ENCODE assay signal across 12 mouse cellular contexts in genomic region chr2:32294348-32294747, GRCm38 (mm10). TPM values are rescaled to one million over a fixed set of nuclear protein-coding genes. Genes with fewer than 3 reads are reported as not detected.
DNase-seq lines count a peak whose midpoint lies in the region; ATAC-seq and TF ChIP-seq lines count a peak whose summit lies in the region.
"Had no signal": no experiment of that assay in that cellular context is flagged by ENCODE, and none has a peak within 500 bp of the region (broad histone marks: within the 10 kb centered on the region; RNA-seq: fewer than 3 reads in every experiment).

No protein-coding gene starts in this region.

- DNase-seq in liver, adult 2 months (ENCODE audit: extremely low read depth, low read depth, low spot score): peak; percentile 64
- DNase-seq in liver: no peak
- peak; percentile 62 to 81 for DNase-seq in cerebellum, adult 2 months
- peak; percentile 82 for DNase-seq in gastrocnemius, postnatal 25 days
- peak; percentile 75 for DNase-seq in heart, postnatal 4 days
- no peak for DNase-seq in kidney, postnatal 10 days
- DNase-seq: embryo, embryonic 11 days had no signal

- H3K36me3 ChIP-seq in liver, adult 2 months (ENCODE audit: control insufficient read depth, insufficient read depth, low read length): peaks cover 19% of the 10 kb centered on the region
- H3K36me3 ChIP-seq in intestine, postnatal 0 days (ENCODE audit: control insufficient read depth, insufficient read depth): peaks cover 44% of the 10 kb centered on the region

- no peak for ATAC-seq in intestine, postnatal 0 days

- H3K9me3 ChIP-seq in intestine, postnatal 0 days (ENCODE audit: control insufficient read depth): no peaks in the 10 kb centered on the region
- H3K9me3 ChIP-seq: hindbrain, embryonic 10.5 days; midbrain, embryonic 12.5 days; neural tube, embryonic 13.5 days had no signal

- 31% methylated on average over 8 of the region's 8 CpGs for WGBS in liver, adult 2 months
- 8% methylated on average over 8 of the region's 8 CpGs for WGBS in cerebellum, adult 2 months
- 84% methylated on average over 8 of the region's 8 CpGs for WGBS in intestine, postnatal 0 days

- no peak overlapping the region for H3K9ac ChIP-seq in liver, adult 2 months (ENCODE audit: low read depth, low read length)
- H3K9ac ChIP-seq in intestine, postnatal 0 days (ENCODE audit: low read depth, low read length): no peak overlapping the region
- H3K9ac ChIP-seq: liver, embryonic 14.5 days; midbrain, embryonic 12.5 days; neural tube, embryonic 13.5 days had no signal

- H3K4me2 ChIP-seq in intestine, postnatal 0 days (replicated peaks; ENCODE audit: low read depth): no peak overlapping the region
- H3K4me2 ChIP-seq: midbrain, embryonic 12.5 days; neural tube, embryonic 13.5 days had no signal

- no peak for TF ChIP-seq POLR2A in liver, adult 2 months (IDR thresholded peaks at IDR 0.05; ENCODE audit: extremely low read depth, insufficient read depth, low read length)
- no peak for TF ChIP-seq POLR2A in cerebellum, adult 2 months (IDR thresholded peaks at IDR 0.05; ENCODE audit: borderline replicate concordance, insufficient read depth, low read length)

- H3K27me3 ChIP-seq in liver, adult 2 months (ENCODE audit: control insufficient read depth, insufficient read depth, low read length): no peaks in the 10 kb centered on the region
- H3K27me3 ChIP-seq in cerebellum, adult 2 months (ENCODE audit: control insufficient read depth, insufficient read depth, low read length): no peaks in the 10 kb centered on the region
- no peaks in the 10 kb centered on the region for H3K27me3 ChIP-seq in intestine, postnatal 0 days (replicated peaks; ENCODE audit: control insufficient read depth, insufficient read depth, low read length)
- H3K27me3 ChIP-seq: midbrain, embryonic 12.5 days; neural tube, embryonic 13.5 days had no signal

- no peak for TF ChIP-seq CTCF in liver, adult 2 months (IDR thresholded peaks at IDR 0.05; ENCODE audit: low read depth, low read length)
- no peak for TF ChIP-seq CTCF in cerebellum, adult 2 months (IDR thresholded peaks at IDR 0.05; ENCODE audit: borderline replicate concordance, insufficient read depth, low read depth, low read length)
- TF ChIP-seq CTCF in intestine, postnatal 0 days (IDR thresholded peaks at IDR 0.05; ENCODE audit: low read depth): no peak

- no peak overlapping the region for H3K4me3 ChIP-seq in liver, adult 2 months (ENCODE audit: insufficient read depth, low read depth, low read length)
- H3K4me3 ChIP-seq in cerebellum, adult 2 months (replicated peaks; ENCODE audit: insufficient read depth, low read depth, low read length): no peak overlapping the region
- H3K4me3 ChIP-seq in intestine, postnatal 0 days (ENCODE audit: low read depth, low read length): no peak overlapping the region
- H3K4me3 ChIP-seq: hindbrain, embryonic 10.5 days; midbrain, embryonic 12.5 days; neural tube, embryonic 13.5 days had no signal

- peaks cover 15% of the 10 kb centered on the region; the same call in 1 of the 2 replicates for H3K79me2 ChIP-seq in liver, adult 2 months (ENCODE audit: control insufficient read depth, insufficient read depth, low read length)

- H3K27ac ChIP-seq in liver, adult 2 months (replicated peaks; ENCODE audit: insufficient read depth, low read depth, low read length): no peak overlapping the region
- no peak overlapping the region for H3K27ac ChIP-seq in cerebellum, adult 2 months (ENCODE audit: insufficient read depth, low read length)
- no peak overlapping the region for H3K27ac ChIP-seq in intestine, postnatal 0 days (ENCODE audit: low read depth, low read length)
- H3K27ac ChIP-seq: hindbrain, embryonic 10.5 days; liver, embryonic 14.5 days; midbrain, embryonic 12.5 days; neural tube, embryonic 13.5 days had no signal

- H3K4me1 ChIP-seq in liver, adult 2 months (ENCODE audit: control insufficient read depth, insufficient read depth, low read length): peaks cover 3% of the 10 kb centered on the region; the same call in 1 of the 2 replicates
- H3K4me1 ChIP-seq in cerebellum, adult 2 months (ENCODE audit: control insufficient read depth, insufficient read depth, low read length): peaks cover 12% of the 10 kb centered on the region
- no peaks in the 10 kb centered on the region for H3K4me1 ChIP-seq in intestine, postnatal 0 days (replicated peaks; ENCODE audit: control insufficient read depth, insufficient read depth, low read length)

RNA-seq across cellular contexts. Expression of gene Swi5, which starts 6.5 kb away (rescaled TPM):
- total RNA-seq in liver, adult 2 months (2014; rRNA removed): 313 and 384 TPM in 2 replicates
- 171 and 203 TPM in 2 replicates for polyA plus RNA-seq in liver, adult 2 months (2012; rRNA removed)
- polyA plus RNA-seq in cerebellum, adult 2 months (2012; rRNA removed): 242 and 270 TPM in 2 replicates
- total RNA-seq in gastrocnemius, postnatal 25 days (2021): 100 to 1,000 TPM; 112 to 120 TPM
- 100 to 1,000 TPM; 181 to 193 TPM for total RNA-seq in heart, postnatal 4 days (2021)
- 255 and 271 TPM in 2 replicates for polyA plus RNA-seq in intestine, postnatal 0 days (2015; fragmentation: Nextera tagmentation; extraction: Ambion mirVana)

RNA-seq across cellular contexts. Expression of gene Golga2, which starts 7.2 kb away (rescaled TPM):
- total RNA-seq in liver, adult 2 months (2014; rRNA removed): 16.0 and 17.1 TPM in 2 replicates
- 13.4 and 17.0 TPM in 2 replicates for polyA plus RNA-seq in liver, adult 2 months (2012; rRNA removed)
- 74.0 TPM in 2 replicates for polyA plus RNA-seq in cerebellum, adult 2 months (2012; rRNA removed)
- total RNA-seq in gastrocnemius, postnatal 25 days (2021): 10 to 100 TPM; 53.5 to 57.4 TPM
- 10 to 100 TPM; 75.1 to 78.1 TPM for total RNA-seq in heart, postnatal 4 days (2021)
- 15.2 and 18.1 TPM in 2 replicates for polyA plus RNA-seq in intestine, postnatal 0 days (2015; fragmentation: Nextera tagmentation; extraction: Ambion mirVana)

RNA-seq across cellular contexts. Expression of gene Uck1, which starts 34.4 kb away (rescaled TPM):
- 27.5 and 36.7 TPM in 2 replicates for total RNA-seq in liver, adult 2 months (2014; rRNA removed)
- polyA plus RNA-seq in liver, adult 2 months (2012; rRNA removed): 66.1 and 96.7 TPM in 2 replicates
- 72.0 and 74.4 TPM in 2 replicates for polyA plus RNA-seq in cerebellum, adult 2 months (2012; rRNA removed)
- 10 to 100 TPM; 12.0 to 13.0 TPM for total RNA-seq in gastrocnemius, postnatal 25 days (2021)
- total RNA-seq in heart, postnatal 4 days (2021): 10 to 100 TPM; 25.3 to 29.7 TPM
- polyA plus RNA-seq in intestine, postnatal 0 days (2015; fragmentation: Nextera tagmentation; extraction: Ambion mirVana): 74.1 and 80.0 TPM in 2 replicates

RNA-seq across cellular contexts. Expression of gene Ciz1, which starts 57.8 kb away (rescaled TPM):
- total RNA-seq in liver, adult 2 months (2014; rRNA removed): 9.5 and 10.0 TPM in 2 replicates
- 47.1 and 71.7 TPM in 2 replicates for polyA plus RNA-seq in liver, adult 2 months (2012; rRNA removed)
- polyA plus RNA-seq in cerebellum, adult 2 months (2012; rRNA removed): 159 and 176 TPM in 2 replicates
- 10 to 100 TPM; 25.1 to 27.7 TPM for total RNA-seq in gastrocnemius, postnatal 25 days (2021)
- total RNA-seq in heart, postnatal 4 days (2021): 10 to 100 TPM; 34.5 to 48.3 TPM
- 20.1 and 20.7 TPM in 2 replicates for polyA plus RNA-seq in intestine, postnatal 0 days (2015; fragmentation: Nextera tagmentation; extraction: Ambion mirVana)

RNA-seq across cellular contexts. Expression of gene Pomt1, which starts 58.0 kb away (rescaled TPM):
- 10.9 and 11.9 TPM in 2 replicates for total RNA-seq in liver, adult 2 months (2014; rRNA removed)
- 19.5 and 21.5 TPM in 2 replicates for polyA plus RNA-seq in liver, adult 2 months (2012; rRNA removed)
- 23.1 and 23.9 TPM in 2 replicates for polyA plus RNA-seq in cerebellum, adult 2 months (2012; rRNA removed)
- total RNA-seq in gastrocnemius, postnatal 25 days (2021): 10 to 100 TPM; 13.7 to 14.7 TPM
- 10 to 100 TPM; 18.0 to 19.1 TPM for total RNA-seq in heart, postnatal 4 days (2021)
- polyA plus RNA-seq in intestine, postnatal 0 days (2015; fragmentation: Nextera tagmentation; extraction: Ambion mirVana): 9.2 and 10.7 TPM in 2 replicates

Comparison
In these comparisons a context has a peak if more than half of its experiments do, and no peak if none do; other contexts are left out.
1. DNase-seq: peak in liver, adult 2 months (single experiment), cerebellum, adult 2 months (2 of 2), gastrocnemius, postnatal 25 days (single experiment) and heart, postnatal 4 days (single experiment); none in liver (single experiment) and kidney, postnatal 10 days (single experiment).